Mouse (Mus musculus): ENCODE data around the gene Gabrr1.

Gene Gabrr1

DNA sequence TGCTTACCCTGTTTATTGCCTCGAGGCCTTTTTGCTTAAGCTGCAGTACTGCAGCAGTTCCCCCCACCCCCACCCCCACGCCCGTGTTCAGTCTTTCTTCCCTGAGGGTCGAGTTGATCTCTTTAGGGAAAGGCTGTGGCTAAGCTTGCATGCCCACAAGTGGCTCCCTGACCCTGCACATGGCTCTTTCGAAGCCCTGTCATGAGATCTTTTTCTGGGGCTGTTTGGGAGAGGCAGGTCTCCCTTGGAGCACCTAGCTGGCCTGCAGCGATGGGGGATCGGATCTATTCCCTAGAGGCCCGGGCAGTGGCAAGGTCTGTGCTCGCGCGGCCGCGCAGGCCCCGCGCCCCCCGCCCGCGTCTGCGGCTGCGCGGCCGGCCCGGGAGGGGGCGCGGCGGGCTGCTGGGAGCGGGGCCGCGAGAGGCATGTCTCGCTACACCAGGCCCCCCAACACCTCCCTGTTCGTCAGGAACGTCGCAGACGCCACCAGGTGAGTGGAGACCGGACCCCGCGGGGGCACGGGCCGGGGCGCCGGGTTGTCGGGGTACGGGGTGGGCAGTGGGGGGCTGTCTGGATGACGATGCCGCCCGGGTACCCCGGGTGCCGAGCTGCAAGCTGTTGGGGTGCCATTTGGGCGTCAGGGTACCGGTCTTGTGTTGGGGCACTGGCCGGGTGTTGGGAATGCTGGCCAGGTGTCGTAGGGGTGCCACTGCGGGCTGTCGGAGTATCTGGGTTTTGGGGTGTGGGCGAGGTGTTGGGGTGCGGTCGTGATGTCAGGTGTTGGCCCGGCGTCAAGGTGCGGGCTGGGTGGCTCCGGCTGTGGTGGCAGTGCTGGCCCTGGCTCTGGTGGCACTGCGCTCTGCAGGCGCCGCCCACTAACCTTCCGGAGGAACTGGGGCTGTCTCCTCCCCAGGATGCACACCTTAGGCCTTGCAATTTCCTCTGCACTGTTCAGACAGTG is 76.8 kb downstream of the Gabrr1 start, which contains the start of gene Srsf12:
TSS of gene Srsf12 (plus strand) at position 111 of the 961 bp plus-strand sequence.
- DNase-seq (ENCODE audit: low spot score in 2 of 2): peak in 1 of 2 experiments; percentile 28
